Mouse (Mus musculus) left cerebral cortex, adult 11 months (tissue): Measurements from ENCODE around the gene Rtn4rl2.
"Not testable (repeated sequence)": the region's sequence is repeated elsewhere in the genome, so short reads cannot be mapped to it uniquely, and the experiment has no call there.

Experiments
- DNase-seq: peaks from one replicate; pipeline ENCODE4 v3.0.0; 2022; ENCODE audit warnings: low spot score

Gene Rtn4rl2

DNA sequence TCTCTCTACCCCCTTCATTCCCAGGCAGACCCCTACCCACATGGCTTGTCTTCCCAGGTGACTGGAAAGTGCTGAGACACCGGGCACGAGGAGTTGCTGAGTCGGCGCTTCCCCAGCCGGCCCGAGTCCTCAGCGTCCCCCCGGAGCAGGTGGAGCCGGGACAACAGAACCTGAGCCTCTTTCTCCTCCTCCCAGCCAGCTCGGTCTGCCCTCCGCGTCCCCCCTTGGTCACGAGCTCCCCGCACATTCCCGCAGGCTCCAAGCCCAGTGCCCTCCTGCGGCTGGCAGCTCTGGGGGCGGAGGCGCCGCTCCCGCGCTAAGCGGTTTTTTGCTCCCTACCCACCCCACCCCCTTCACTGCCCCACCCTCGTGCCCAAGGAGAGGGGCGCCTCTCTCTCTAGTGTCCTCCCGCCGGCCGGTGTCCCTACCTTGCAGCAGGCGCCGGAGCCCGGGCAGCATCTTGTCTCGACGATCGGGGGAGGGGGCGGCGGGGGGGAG is at the start of gene Rtn4rl2:
TSS of gene Rtn4rl2 (minus strand) at position 477 of the 498 bp plus-strand sequence.
- no peak for DNase-seq

DNA sequence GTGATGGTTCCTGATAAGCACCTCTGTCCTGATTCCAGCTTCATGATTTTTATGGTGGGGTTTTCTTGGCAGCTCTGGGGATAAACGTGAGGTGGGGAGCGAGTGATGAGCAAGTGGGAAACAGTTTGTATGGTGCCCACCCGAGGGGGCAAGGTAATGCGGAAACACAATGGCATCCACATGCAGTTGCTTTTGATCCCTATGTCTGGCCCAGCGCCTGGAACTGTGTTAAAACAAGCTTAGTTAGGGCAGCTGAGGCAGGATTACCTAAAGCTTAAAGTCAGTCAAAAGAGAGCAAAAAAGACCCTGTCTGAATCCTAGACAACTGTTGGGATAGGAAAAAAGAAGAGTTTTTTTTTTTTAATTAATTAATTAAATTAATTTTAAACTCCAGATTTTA is 48.6 kb upstream of the Rtn4rl2 start:
- no peak for DNase-seq

DNA sequence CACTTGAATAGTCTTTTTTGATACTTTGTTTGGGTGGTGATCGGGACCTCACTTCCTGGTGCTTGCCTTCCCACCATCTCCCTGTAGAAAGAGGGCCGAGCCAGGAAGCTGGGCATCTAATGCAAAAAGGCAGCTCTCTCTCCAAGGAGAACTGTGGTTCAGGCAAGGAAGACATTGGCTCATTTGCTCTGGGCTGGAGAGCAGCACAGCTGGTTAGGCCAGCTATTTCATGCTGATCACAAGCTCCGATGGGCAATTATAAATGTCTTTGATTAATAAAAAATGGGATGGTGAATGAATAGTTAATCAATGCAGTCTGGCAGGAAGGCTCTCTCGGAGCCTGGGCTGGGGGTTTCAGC is 48.1 kb upstream of the Rtn4rl2 start:
- DNase-seq, result no peak

DNA sequence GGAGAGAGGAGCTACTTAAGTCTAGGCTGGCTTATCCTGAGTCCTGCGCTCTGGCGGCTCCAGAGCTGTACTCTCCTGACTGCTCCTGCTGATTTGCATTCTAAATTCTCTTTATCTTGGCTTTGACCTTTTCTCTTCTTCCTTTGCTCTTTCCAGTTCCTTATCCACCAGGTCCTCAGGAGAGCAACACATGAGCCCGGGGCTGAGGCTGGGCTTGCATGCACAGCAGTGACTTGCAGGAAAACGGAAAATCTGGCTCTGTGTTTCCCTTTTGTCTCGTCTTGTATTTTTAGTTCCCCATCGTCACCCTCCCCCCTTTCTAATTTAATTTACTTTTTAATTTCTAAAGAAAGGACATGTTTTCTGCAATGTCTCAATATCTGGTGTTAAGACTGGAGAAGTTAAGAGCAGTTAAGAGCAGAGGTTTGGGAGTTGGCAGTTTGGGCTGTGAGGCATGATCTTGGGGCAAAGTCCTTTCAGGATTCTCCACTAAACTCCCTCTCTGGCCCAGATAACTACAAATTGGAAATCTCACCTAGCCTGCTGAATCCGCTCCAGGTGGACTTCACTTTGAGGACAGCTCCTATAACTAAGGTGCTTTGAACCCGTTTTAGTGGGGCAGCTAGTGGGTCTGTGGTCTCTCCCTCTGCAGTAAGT is 47.6 kb upstream of the Rtn4rl2 start:
- no peak for DNase-seq

DNA sequence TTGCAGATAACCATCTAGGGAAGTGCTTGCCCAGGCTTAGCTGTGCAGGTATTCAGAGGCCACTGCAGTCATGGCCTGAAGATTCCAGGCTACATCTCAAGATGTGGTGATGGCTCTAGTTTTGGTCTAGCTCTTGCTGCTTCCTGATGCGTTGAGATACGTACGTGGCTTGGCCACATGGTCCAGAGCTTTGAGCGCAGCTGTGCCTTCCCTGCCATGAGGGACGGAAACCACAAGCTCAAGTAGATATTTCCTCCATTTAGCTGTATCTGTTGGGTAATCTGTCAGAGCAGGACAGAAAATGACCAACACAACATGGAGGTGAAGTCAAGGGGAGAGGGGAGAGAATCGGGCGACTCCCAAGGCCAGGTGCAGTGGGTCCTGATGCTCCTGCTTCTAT is 43.7 kb upstream of the Rtn4rl2 start:
- DNase-seq, result no peak

DNA sequence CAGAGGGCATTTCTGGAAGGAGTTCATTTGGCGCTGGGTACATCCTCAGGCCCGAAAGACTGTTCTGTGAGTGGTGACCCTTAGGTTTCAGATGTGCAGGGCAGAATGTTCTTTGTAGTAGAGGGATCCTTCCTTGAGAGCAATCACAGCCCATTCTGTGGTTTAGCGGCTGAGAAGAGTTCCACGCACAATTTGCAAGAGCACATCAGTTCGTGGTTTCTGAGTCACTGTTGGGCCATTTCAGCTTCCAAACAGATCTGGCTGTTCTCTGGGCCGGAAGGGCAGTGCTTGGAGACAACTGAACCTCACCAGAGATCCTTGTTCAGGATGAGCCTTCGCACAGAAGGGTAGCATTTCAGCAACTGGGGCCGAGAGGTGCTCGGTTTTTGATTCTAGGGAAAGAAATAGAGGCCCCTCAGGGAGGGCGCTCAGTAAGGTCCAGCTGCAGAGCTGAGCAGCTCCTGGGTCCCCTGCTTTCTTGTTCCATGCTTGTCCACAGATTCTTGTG is 33.1 kb upstream of the Rtn4rl2 start:
- DNase-seq, result no peak

DNA sequence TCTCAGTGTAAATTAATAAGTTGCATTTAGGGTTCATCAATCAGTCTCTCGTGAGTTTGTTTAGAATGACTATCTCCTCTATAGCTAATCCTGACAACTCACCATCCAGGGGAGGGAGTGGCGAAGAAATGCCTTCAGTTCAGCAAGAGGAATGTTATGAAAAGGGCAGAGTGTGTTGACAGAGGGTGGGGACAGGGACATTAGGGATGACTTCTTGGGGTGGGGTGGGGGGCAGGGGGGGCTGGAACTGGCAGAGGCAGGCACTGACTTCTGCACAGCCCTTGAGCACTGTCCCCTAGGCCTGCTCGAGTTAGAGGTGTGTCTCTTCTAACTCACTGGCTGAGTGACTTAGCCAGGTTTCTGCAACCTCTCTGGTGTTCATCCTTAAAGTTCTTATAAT is 31.7 kb upstream of the Rtn4rl2 start:
- DNase-seq, result no peak

DNA sequence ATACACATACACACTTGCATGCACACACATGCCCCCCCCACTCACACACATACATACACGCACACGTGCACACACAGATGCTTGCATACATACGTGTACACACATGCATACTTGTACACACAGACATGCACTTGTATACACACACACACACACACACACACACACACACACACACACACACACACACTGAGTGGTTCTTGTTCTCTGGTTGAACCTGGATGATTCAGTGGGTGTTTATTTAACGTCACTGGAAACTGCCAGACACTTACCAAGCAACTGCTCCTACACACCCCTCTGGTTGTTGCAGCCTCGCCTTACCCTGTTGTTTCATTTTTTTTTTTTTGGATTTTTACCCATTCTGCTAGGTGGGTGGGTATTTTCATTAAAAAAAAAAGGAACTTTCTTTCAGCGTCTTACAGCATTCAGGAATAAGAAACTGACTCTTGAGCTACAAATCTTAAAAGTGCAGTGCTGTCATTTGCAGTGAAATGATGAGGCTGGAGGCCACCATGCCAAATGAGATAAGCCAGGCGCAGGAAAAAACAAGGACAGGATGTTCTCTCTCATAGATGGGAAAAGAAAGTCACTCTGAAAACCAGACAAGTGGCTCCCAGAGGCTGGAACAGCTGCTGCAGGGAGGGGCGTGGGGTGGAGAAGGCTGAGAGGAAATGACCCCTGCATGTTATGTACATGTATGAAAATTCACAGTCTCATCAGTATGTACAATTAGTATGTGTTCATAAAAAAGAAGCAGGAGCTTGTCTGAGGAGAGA is 30.2 kb upstream of the Rtn4rl2 start:
- DNase-seq, result no peak

DNA sequence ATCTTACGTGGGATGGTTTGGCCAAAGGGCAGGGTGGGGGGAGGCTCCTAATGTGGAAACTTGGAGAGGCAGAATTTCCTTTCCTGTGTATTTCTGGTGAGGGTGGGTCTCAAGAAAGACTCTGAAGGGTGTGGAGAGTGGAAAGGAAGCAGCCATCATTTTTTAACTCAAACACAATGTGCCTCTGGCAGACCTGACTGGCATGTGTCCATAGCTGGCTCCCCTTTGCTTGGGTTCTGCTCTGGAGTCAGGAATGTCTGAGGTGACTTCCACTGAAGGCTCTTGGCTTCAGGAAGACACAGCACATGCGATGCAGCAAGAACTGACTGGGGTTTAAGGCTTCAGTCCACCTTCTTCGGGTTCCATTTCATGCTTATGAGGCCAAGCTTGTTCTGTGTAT is 28.8 kb upstream of the Rtn4rl2 start:
- no peak for DNase-seq

DNA sequence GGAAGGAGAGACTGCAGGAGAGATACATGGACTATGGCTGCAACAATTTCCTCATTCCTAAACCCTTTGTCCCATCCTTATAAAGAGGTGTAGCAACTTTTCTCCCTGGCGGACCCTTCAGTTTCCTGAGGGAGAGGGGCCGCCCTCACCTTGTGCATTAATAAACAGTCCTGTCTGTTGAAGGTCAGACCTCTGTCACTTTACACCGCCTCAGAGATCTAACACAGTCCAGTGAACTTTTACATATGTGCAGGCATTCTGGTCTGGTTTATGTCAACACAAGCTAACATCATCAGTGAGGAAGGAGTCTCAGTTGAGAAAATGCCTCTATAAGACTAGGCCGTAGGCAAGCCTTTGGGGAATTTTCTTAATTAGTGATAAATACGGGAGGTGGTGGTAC is 27.4 kb upstream of the Rtn4rl2 start:
- no peak for DNase-seq

DNA sequence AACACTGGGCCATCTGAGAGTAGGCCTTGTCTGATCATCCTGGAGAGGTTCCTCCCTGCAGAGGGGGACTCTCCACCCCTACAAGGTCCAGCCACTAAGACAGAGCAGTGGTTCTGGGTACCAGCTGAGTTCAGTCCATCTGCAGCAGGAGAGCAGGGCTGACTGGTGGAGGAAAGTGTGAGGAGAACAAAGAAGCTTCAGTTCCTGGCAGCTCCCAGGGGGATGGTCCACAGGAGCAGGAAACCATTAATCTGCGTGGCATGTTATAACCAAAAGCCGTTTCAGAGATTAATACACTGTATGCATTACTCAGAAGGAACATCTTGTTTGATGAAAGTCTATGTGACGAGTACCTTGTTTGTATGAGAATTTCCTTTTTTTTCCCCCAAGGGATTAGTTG is 26.2 kb upstream of the Rtn4rl2 start:
- no peak for DNase-seq

DNA sequence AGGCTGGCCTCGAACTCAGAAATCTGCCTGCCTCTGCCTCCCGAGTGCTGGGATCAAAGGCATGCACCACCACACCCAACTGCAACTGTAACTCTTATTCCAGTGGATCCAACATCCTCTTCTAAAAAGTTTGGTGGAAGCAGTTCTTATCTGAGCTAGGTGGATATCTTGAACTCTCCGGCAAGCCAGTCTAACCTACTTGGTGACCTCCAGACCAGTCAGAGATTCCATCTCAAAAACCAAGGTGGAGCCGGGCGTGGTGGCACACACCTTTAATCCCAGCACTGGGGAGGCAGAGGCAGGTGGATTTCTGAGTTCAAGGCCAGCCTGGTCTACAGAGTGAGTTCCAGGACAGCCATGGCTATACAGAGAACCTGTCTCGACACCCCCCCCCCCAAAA is 10.2 kb upstream of the Rtn4rl2 start:
- not testable (repeated sequence) for DNase-seq

DNA sequence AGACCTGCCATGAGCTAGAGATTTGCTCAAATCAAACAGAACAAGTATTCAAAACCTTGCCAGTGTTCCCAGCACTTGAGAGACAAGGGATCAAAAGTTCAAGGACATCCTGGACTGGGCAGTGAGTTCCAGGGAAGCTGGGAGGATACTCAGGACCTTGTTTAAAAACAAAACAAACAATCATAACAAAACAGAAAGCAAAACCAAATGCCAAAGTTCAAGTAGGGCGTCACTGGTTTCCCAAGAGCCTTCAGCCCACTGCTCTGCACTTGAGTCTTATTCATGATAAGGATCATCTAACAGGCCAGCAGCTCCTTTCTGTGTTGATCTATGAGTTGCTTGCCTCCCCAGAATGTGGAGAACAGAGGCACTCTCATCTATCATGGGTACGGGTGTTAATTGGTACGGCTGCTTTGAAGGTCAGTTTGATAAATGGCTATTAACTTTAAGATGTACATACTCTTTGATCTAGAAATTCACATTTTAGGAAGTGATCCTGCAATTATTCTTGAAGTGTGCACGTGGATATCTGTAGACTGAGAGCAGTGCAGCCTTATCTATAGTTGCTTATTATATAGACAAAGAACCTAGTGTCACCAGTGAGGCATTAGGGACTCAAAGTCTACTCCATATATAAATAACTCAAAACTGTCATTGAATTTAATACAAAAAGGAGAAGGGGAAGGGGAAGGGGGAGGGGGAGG is 9.1 kb upstream of the Rtn4rl2 start:
- no peak for DNase-seq

DNA sequence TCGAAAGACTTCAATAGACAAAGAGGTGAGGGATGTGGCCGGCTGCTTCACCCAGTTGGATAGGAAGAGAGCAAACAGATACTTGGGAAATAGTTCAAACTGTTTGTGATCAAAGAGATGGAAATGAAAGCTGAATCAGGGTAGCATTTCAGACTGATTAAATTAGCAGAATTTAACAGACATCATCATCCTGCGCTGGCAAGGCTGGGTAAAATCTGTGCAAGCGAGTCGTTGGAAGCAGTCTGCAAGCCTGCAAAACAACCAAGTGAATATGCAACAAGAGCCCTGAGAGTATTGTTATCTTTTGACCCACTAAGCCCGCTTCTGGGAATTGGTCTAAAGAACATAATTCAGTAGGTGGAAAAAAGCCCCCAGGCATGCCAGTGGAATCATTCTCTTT is 6.8 kb upstream of the Rtn4rl2 start:
- no peak for DNase-seq

DNA sequence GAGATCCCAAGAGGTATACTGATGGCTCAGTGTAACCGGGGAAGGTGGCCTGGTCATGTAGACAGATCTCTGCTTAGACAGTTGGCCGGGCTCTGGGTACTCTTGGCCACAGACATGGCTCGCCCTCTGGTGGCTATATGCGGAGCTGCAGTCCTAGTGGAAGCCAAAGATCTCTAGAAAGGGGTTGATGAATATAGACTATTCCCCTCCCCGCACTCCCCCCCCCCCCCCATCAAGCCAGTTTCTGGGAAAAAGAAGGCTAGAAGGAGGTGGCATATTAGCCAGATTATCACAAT is 3.5 kb upstream of the Rtn4rl2 start:
- DNase-seq, result no peak

DNA sequence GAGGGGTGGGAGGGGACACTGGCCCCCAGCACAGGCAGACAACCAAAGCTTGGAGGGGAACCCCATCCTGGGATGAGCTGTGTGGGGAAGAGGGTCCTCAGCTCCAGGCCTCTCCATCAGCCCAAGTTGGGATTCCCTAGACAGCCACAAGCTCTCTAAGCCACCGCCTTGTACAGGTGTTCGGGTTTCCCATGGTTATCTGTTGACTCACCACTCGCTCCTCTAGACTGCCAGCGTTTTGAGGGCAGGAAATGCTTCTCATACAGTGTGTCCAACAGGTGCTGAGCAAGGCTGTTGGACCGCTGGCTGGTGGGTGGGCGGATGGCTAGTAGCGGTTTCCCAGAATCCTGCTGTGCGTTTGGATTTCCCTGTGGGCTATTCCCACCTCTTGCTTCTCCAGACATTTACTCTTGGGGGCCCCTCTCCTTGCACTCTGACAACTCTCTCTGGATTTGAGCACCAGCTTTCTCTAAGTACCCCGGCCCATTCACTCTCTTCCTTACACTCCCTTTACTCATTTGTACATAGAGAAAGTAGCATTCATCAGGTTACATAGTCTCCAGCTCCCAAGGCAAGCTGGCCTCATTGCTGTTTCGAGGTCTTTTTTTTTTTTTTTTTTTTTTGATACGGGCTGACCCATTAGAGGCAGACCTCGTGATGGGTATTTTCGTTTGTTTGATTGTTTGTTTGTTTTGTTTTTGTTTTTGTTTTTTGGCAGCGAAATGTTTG is 3.0 kb upstream of the Rtn4rl2 start:
- no peak for DNase-seq

DNA sequence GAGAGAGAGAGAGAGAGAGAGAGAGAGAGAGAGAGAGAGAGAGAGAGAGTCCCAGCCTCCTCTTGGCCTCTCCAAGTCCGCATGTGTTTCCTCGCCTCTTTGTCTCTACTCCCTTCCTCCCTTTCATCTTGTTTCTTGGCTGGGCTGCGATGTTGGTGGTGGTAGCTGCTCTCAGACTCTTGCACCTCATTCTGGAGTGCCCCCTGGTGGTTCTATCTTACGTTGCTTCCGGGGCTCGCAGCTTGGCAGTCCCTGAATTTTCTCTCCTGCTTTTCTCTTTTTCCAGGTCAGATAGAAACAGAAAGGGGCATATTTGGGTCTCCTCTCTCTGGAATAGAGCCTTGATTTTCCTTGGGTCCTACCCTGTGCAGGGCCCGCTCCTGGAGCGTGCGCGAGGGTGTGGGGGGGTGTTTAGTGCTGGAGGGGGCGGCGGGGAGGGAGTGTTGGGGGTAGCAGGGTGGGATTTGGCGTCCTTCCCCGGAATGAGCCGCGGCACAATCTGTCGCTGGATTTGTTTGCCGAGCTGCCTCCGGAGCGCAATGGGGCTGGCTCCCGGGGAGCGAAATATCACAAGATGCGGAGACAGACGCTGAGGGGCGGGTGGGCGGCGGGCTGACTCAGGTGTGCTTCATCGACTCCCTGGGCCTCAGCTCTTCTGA is 2.3 kb upstream of the Rtn4rl2 start:
- DNase-seq, result no peak

DNA sequence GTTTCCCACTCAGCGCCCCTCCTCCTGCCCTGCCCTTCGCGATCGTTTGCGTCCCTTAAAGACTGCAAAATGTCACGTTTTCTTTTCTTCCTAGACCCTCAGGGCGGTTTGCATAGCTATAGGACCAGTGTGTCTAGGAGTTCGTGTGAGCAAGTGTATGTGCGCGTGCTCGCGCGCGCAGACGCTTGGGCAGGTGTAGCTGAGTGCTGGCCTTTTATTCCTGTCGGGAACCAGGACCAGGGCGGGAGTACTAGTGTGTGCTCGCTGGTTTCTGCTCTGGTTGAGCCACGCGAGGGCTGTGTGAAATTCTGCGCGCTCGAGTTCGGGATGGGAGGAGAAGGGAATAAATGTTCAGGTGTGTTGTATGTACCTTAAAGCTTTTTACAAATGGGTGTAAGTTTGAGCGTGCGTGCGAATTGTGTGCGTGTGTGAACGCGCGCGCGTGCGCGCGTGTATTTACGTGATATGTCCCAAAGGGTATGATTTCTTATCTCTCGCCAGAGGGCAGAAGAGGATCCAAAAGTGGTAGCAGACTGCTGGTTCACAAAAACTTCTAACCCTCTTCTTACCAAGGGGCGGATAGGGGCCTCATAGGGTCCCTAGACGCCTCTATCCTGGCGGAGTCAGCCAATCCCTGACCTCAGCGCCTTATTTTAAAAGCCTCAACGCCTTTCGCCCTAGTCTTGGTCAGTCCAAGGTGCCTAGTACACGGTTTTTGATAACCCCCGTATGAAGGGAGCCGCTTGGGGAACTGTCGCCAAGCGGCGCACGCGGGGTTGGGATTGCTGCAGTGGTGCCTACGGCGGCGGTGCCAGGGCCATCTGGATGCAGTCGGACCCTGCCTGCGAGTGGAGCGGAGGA is 1.1 kb upstream of the Rtn4rl2 start:
- no peak for DNase-seq

DNA sequence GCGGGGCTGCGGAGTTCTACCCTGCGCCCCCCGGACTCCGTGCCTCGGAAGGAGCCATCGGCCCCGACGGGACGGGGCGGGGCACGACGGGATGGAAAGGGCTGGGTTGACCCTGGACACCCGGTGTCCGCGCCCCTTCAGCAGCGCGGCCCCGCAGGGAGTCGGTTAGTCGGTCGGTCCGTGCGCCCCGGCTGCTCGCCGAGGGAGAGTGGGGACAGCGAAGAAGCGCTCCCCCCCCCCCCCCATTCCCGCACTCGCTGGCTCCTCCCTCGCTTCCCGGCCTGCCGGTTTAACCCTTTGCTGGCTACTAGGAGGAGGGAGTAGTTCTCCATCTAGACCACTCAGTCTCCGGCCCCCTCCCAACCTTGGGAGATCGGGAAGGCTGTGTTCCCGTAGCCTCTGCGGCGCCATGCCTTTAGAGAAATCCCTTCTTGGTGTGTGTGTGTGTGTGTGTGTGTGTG is 341 bp upstream of the Rtn4rl2 start:
- no peak for DNase-seq

DNA sequence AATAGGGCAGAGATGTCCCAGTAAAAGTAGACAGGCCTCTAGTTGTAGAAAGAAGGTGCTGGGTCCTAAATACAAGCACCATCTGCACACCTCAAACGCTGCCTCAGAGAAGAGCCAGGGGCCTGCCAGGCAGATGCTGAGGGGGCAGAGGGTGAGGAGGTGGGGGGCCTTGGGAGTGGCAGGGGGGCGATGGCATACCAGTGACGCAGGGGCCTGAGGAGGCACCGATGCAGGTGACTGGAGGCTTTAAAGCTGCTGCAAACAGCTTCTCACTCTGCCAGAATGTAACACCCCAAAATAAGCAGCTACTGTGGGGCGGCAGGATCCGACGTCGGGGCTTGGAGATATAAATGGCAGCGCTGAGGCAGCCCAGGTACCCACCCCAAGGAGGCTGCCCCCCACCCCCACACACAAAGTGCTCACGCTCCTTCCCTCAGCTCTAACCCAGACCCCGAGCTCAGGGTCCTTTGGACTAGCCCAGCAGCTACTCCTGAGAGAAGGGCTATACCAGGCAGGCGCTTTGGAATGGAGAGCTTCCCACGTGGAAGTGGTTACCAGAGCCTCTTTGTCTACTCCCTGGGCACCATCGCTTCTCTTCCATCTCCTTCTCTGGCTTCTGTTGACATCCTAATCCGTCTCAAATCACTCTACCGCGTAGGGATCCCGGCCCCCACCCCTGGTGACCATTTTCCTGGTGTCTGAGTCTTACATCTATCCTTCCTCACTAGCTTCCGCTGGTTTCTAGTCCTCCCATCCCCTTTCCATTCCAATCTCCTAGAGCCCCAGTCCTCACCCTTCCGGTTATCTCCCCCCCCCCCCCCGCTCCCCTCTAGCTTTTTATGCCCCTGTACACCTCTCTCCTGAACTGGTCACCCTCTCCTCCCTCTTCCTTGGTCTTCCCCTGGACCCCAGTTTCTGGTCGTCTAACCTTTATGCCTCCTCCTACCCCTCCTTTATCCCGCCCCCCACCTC is 1.1 kb downstream of the Rtn4rl2 start:
- DNase-seq, result no peak
